In genomic region chr4:125696182-125696939, GRCm38 (mm10) we compare ENCODE assay signal across 12 mouse cellular contexts.
DNase-seq lines count a peak whose midpoint lies in the region; ATAC-seq and TF ChIP-seq lines count a peak whose summit lies in the region.
"Had no signal": no experiment of that assay in that cellular context is flagged by ENCODE, and none has a peak within 500 bp of the region (broad histone marks: within the 10 kb centered on the region; RNA-seq: fewer than 3 reads in every experiment).

No protein-coding gene starts in this region.

- 17% methylated on average over 18 of the region's 18 CpGs for WGBS in kidney, embryonic 15.5 days
- 20% methylated on average over 18 of the region's 18 CpGs for WGBS in kidney, adult 2 months
- WGBS in hindbrain, embryonic 11.5 days, result 13% methylated on average over 18 of the region's 18 CpGs
- 13% methylated on average over 18 of the region's 18 CpGs for WGBS in neural tube, embryonic 11.5 days

- H3K4me1 ChIP-seq in kidney, embryonic 15.5 days, result peaks cover 12% of the 10 kb centered on the region
- H3K4me1 ChIP-seq in kidney, adult 2 months (ENCODE audit: control insufficient read depth, insufficient read depth, low read length), result no peaks in the 10 kb centered on the region
- peaks cover 21% of the 10 kb centered on the region for H3K4me1 ChIP-seq in hindbrain, embryonic 11.5 days (replicated peaks; ENCODE audit: control insufficient read depth, insufficient read depth, low read length)
- peaks cover 21% of the 10 kb centered on the region for H3K4me1 ChIP-seq in neural tube, embryonic 11.5 days (ENCODE audit: control insufficient read depth, insufficient read depth, low read length)
- H3K4me1 ChIP-seq: heart, embryonic 13.5 days; megakaryocyte, embryonic 14.5 days had no signal

- peak; percentile 54; the same call in 1 of the 2 replicates for ATAC-seq in kidney, embryonic 15.5 days (replicated peaks; ENCODE audit: low FRiP score)
- ATAC-seq in hindbrain, embryonic 11.5 days (ENCODE audit: low FRiP score), result peak; percentile 96
- peak; percentile 97 for ATAC-seq in neural tube, embryonic 11.5 days (ENCODE audit: insufficient read depth, low FRiP score, low TSS enrichment)
- ATAC-seq: Patski had no signal

- no peak for DNase-seq in kidney, adult 2 months
- peak; percentile 82 for DNase-seq in embryo, embryonic 11 days
- DNase-seq in hindbrain, embryonic 11.5 days (ENCODE audit: low spot score), result peak; percentile 80
- peak; percentile 79 for DNase-seq in neural tube, embryonic 11.5 days (ENCODE audit: low spot score)
- DNase-seq in spleen, postnatal 36 days (ENCODE audit: low spot score in 2 of 2), result no peak
- no peak for DNase-seq in gastrocnemius, postnatal 25 days
- no peak for DNase-seq in ovary, postnatal 10 days (ENCODE audit: low spot score)
- DNase-seq: kidney, adult 11 months had no signal

- H3K27me3 ChIP-seq in kidney, embryonic 15.5 days, result peaks cover 45% of the 10 kb centered on the region
- no peaks in the 10 kb centered on the region for H3K27me3 ChIP-seq in kidney, adult 2 months (replicated peaks; ENCODE audit: control insufficient read depth, insufficient read depth, low read length)
- peaks cover 2% of the 10 kb centered on the region; the same call in 1 of the 2 replicates for H3K27me3 ChIP-seq in hindbrain, embryonic 11.5 days (ENCODE audit: control insufficient read depth, insufficient read depth, low read length)
- H3K27me3 ChIP-seq in neural tube, embryonic 11.5 days (ENCODE audit: control insufficient read depth, insufficient read depth, low read length), result no peaks in the 10 kb centered on the region

- TF ChIP-seq CTCF in kidney, adult 2 months (conservative IDR thresholded peaks at IDR 0.05; ENCODE audit: insufficient read depth, insufficient read length, low read depth, low read length), result no peak

- no peak for TF ChIP-seq POLR2A in kidney, adult 2 months (IDR thresholded peaks at IDR 0.05; ENCODE audit: low read depth, low read length)

- H3K9ac ChIP-seq in kidney, embryonic 15.5 days, result no peak overlapping the region
- H3K9ac ChIP-seq in hindbrain, embryonic 11.5 days (ENCODE audit: low read depth, low read length), result no peak overlapping the region
- peak overlapping the region; percentile 6; the same call in 1 of the 2 replicates for H3K9ac ChIP-seq in neural tube, embryonic 11.5 days (ENCODE audit: low read length)
- H3K9ac ChIP-seq: heart, embryonic 13.5 days had no signal

- H3K36me3 ChIP-seq in kidney, embryonic 15.5 days, result no peaks in the 10 kb centered on the region
- no peaks in the 10 kb centered on the region for H3K36me3 ChIP-seq in kidney, adult 2 months (ENCODE audit: control insufficient read depth, insufficient read depth, low read length)
- H3K36me3 ChIP-seq in hindbrain, embryonic 11.5 days (ENCODE audit: control insufficient read depth, insufficient read depth, low read length), result no peaks in the 10 kb centered on the region
- no peaks in the 10 kb centered on the region for H3K36me3 ChIP-seq in neural tube, embryonic 11.5 days (ENCODE audit: control insufficient read depth, insufficient read depth, low read length)
- H3K36me3 ChIP-seq: heart, embryonic 13.5 days had no signal

- H3K9me3 ChIP-seq in kidney, embryonic 15.5 days (replicated peaks), result no peaks in the 10 kb centered on the region
- no peaks in the 10 kb centered on the region for H3K9me3 ChIP-seq in hindbrain, embryonic 11.5 days (ENCODE audit: control insufficient read depth, low read length)
- H3K9me3 ChIP-seq in neural tube, embryonic 11.5 days (ENCODE audit: control insufficient read depth, low read length), result no peaks in the 10 kb centered on the region
- H3K9me3 ChIP-seq: heart, embryonic 13.5 days; megakaryocyte, embryonic 14.5 days had no signal

- no peak overlapping the region for H3K4me3 ChIP-seq in kidney, embryonic 15.5 days (replicated peaks)
- no peak overlapping the region for H3K4me3 ChIP-seq in kidney, adult 2 months (ENCODE audit: insufficient read depth, low read depth, low read length)
- no peak overlapping the region for H3K4me3 ChIP-seq in hindbrain, embryonic 11.5 days (ENCODE audit: low read depth, low read length)
- H3K4me3 ChIP-seq in neural tube, embryonic 11.5 days (ENCODE audit: low read depth, low read length), result no peak overlapping the region
- H3K4me3 ChIP-seq: heart, embryonic 13.5 days; megakaryocyte, embryonic 14.5 days had no signal

- no peak overlapping the region for H3K4me2 ChIP-seq in kidney, embryonic 15.5 days
- 0 out of 2 replicates have a peak overlapping the region, but pooled peaks have one; percentile 11 for H3K4me2 ChIP-seq in hindbrain, embryonic 11.5 days (replicated peaks; ENCODE audit: low read depth, low read length)
- peak overlapping the region; percentile 5; the same call in 1 of the 2 replicates for H3K4me2 ChIP-seq in neural tube, embryonic 11.5 days (ENCODE audit: low read depth)
- H3K4me2 ChIP-seq: heart, embryonic 13.5 days had no signal

- no peak overlapping the region for H3K27ac ChIP-seq in kidney, embryonic 15.5 days
- H3K27ac ChIP-seq in kidney, adult 2 months (ENCODE audit: insufficient read depth, low read depth, low read length), result no peak overlapping the region
- peak overlapping the region; percentile 74; the same call in 1 of the 2 replicates for H3K27ac ChIP-seq in hindbrain, embryonic 11.5 days (ENCODE audit: low read depth, low read length)
- peak overlapping the region; percentile 65 for H3K27ac ChIP-seq in neural tube, embryonic 11.5 days (ENCODE audit: low read depth, low read length)
- H3K27ac ChIP-seq: heart, embryonic 13.5 days had no signal

Comparison
In these comparisons a context has a peak if more than half of its experiments do, and no peak if none do; other contexts are left out.
1. H3K27ac ChIP-seq: peak in hindbrain, embryonic 11.5 days (single experiment) and neural tube, embryonic 11.5 days (single experiment); none in kidney, embryonic 15.5 days (single experiment) and kidney, adult 2 months (single experiment).
2. DNase-seq: peak in embryo, embryonic 11 days (single experiment), hindbrain, embryonic 11.5 days (single experiment) and neural tube, embryonic 11.5 days (single experiment); none in kidney, adult 2 months (single experiment), spleen, postnatal 36 days (0 of 2), gastrocnemius, postnatal 25 days (single experiment) and ovary, postnatal 10 days (single experiment).
3. Peak in every context shown above with its lines, with median percentiles within 50 percentile points of each other: ATAC-seq.